Mouse (Mus musculus): ENCODE measurements around the gene Pid1.

The Pid1 gene

GRCm38 (mm10) chr1:84186756-84187437, 177.1 kb downstream of the Pid1 start:
- no peak for DNase-seq (ENCODE audit: low spot score in 2 of 2)

DNA sequence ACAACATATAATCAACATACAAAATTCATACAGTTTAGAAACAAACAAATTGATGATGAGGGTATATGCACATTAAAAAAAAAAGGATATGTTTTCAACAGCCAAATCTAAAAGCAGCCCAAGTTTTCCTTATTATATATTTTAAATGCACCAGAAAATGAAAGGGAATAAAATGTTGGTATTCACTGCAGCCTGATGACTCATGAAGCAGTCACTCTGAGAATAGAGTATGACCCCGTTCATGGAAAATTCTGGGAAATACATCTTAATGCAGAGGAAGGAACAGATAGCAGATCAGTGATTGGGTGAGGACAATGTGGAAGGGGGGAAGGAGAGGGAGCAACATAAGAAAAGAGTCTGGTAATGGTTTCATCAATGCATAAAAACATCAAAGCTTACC, 186.3 kb downstream of the Pid1 start:
- DNase-seq (ENCODE audit: low spot score in 2 of 2), result no peak

DNA sequence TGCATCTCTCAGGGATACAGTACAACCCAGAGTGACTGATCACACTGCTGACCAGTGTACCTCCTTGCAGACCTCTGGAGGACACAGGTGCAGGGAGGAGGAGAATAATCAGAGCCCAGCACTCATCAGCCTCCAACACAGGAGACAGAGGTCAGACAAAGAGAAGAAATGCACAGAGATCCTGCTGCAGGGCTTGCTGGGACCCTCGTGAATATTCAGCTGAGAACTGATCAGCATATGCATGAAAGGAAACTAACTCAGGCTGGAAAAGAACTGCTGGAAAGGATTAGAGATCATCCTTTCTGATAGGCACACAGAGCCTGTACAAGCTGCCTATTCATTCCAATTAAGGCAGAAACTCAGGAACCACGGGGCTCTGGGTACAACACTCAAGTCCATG, 186.9 kb downstream of the Pid1 start:
- DNase-seq (ENCODE audit: low spot score in 2 of 2), result no peak

GRCm38 (mm10) chr1:84172941-84173340, 191.0 kb downstream of the Pid1 start:
- no peak for DNase-seq (ENCODE audit: low spot score in 2 of 2)

DNA sequence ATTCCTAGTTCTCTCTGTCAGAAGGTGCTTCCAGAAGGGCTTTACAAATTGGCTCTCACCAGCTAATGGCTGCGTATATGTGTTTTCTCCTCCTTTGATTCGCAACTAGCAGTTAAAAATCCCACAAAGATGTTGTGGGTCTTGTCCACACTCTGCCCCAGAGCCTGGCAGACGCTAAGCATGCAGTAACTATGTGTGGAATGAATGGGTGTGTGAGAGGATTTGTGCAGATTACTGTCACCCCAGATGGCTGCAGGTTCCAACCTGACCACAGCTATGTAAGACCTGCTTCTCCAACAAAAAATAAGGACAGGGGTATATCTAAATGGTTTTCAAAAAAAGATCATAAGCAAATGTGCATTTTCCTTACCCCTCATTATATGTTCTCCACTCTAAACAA, 206.2 kb downstream of the Pid1 start:
- DNase-seq (ENCODE audit: low spot score in 2 of 2), result no peak

DNA sequence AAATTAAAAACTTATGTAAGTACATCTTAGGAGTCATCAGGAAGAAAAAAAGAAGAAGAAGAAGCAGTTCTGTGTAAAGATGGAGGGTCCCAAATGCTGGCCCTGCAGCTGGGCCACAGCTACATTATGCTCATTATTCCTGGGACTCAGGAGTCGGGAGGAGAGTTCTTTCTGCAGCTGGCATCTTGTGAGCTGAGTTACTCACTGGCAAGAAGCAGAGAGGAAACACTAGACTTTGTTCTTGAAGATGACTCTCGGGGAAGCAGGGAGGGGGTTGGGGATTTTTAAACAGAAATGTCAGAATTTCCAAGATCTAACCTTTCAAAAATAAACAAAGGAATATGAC, 208.4 kb downstream of the Pid1 start:
- DNase-seq (ENCODE audit: low spot score in 2 of 2), result no peak

- no peak for DNase-seq (ENCODE audit: low spot score in 2 of 2)
Measured at GRCm38 (mm10) chr1:84154725-84155584, 209.0 kb downstream of the Pid1 start.

DNA sequence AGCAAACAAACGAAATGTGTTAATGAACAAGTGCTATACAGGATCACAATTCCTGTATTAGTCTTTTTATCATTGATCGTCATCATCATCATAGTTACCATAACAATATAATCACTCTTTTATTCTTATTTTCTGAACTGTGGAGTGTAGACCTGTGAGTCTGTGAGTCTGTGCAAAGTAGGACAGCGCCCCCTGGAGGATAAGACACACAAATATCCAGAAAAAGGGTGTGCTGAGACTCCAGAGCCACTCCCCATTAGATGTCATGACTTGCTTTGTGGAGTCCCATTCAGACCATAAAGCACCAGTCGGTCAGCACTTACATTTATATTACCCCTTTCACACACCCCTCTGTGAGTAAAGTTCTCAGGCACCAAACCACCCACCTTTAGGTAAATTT, 210.0 kb downstream of the Pid1 start:
- no peak for DNase-seq (ENCODE audit: low spot score in 2 of 2)

- DNase-seq (ENCODE audit: low spot score in 2 of 2), result no peak
Measured at GRCm38 (mm10) chr1:84141561-84141960, 222.4 kb downstream of the Pid1 start.

DNA sequence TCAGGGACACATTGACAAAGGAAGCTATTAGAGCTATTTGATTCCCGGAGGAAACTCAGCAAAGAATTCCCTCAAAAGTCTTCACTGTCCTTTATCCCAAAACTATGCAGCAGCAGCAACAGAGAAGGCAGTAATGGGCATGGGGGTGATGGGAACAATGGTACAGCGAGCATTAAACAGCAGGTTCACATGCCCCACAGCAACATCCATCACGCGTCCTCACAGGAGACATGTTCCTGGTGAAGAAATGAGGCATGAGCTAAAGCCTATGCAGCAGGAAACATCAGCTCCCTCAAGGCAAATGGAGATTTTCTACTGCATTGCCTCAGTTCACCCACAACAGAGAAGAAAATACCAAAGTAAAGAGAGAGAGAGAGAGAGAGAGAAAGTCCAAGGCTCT, 231.5 kb downstream of the Pid1 start:
- DNase-seq (ENCODE audit: low spot score in 2 of 2), result no peak

DNA sequence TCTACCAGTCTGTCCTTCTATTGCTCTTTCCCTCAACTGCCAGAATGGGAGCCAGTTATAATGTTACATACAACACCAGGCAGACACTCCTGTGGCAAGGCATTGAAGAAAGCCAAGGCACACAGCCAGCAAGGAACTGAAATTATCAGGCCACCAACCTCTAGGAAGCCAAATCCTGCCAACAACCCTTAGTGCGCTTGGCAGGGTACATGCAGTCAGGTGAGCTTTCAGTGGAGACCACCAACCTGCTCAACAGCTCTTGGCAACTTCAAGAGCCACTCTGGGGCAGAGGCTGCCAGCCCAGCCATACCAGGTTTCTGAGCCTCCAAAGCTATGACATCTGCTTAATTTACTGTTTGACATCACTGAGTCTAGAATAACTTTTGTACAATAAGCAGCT, 232.2 kb downstream of the Pid1 start:
- no peak for DNase-seq (ENCODE audit: low spot score in 2 of 2)

DNA sequence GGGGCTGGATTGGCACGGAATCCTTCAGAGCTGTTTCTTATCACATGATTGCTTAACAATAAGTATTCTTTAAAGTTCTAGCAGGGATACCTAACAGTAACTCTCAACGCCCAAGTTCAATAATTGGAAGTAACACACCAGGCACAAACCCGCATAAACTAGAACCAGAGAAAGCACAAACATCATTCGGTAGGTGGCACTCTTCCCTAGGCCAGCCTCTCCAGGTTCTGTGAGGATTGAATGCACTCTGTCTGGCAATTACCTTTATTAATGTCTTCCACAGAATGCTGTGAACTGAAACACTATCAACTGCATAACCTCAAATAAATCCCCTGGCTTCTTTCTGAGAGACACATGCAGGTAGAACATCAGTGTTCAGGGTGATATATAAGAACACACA, 235.5 kb downstream of the Pid1 start:
- no peak for DNase-seq (ENCODE audit: low spot score in 2 of 2)

- DNase-seq (ENCODE audit: low spot score in 2 of 2), result no peak
Measured at GRCm38 (mm10) chr1:84119306-84119705, 244.7 kb downstream of the Pid1 start.

DNA sequence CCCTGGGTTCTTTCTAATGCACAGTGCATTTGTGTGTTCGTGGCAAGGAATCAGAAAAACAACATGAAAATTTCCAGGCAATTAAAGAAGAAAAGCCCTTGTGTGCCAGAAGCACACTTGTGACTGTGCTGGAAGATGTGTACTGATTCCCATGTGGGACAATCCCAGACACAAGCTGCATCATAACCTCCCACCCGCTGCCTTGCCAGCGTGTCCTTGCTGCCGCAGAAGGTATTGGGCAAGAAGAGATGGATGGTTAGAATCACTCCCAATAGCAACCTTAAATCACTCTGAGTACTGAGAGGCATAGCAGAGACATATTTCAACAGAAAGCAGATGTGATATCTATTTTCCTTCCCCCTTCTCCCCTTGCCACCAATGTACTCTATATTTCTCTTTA, 257.2 kb downstream of the Pid1 start:
- DNase-seq (ENCODE audit: low spot score in 2 of 2), result no peak

- no peak for DNase-seq (ENCODE audit: low spot score in 2 of 2)
Measured at GRCm38 (mm10) chr1:84102052-84102451, 261.9 kb downstream of the Pid1 start.

DNA sequence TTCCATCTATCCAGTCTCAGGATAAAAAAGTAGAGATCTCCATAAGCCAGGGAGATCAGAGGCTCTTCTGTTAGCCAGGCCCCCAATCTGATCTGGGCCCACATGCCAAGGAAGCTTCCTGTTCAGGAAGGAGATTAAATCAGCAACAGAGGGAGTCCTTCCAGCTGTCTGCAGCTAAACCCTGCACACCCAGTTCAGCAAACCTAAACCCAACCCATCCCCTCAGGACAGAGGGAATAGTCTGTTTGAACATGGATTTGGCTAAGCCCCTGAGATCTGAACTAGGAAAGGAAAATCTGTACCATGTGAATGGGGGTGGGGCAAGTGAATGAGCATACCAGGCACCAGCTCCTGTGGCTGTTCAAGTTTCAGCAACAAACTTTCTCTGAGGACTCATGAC, 266.6 kb downstream of the Pid1 start:
- DNase-seq (ENCODE audit: low spot score in 2 of 2), result no peak

GRCm38 (mm10) chr1:84093291-84093690, 270.7 kb downstream of the Pid1 start:
- DNase-seq (ENCODE audit: low spot score in 2 of 2), result no peak

GRCm38 (mm10) chr1:84089664-84090063, 274.3 kb downstream of the Pid1 start:
- DNase-seq (ENCODE audit: low spot score in 2 of 2), result no peak

- no peak for DNase-seq (ENCODE audit: low spot score in 2 of 2)
Measured at GRCm38 (mm10) chr1:84087957-84088356, 276.0 kb downstream of the Pid1 start.

- DNase-seq (ENCODE audit: low spot score in 2 of 2), result no peak
Measured at GRCm38 (mm10) chr1:84087325-84087724, 276.7 kb downstream of the Pid1 start.

DNA sequence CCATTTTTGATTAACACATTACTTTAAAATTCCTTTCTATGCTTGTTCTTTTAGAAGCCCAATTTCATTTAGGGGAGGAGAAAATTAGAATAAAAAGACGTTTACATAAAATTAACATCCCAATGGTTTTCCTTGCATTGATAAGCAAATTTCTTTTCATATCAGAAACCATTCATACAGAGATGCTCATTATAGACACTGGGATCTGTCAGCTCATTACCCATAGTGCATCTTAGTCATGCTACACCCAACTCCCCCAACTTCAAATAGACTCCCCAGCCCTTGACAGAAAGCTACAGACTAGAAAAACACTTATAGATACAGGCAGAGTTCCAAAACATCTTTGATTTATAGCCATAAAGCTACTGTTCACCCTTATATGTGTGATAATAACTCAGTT, 277.5 kb downstream of the Pid1 start:
- no peak for DNase-seq (ENCODE audit: low spot score in 2 of 2)

DNA sequence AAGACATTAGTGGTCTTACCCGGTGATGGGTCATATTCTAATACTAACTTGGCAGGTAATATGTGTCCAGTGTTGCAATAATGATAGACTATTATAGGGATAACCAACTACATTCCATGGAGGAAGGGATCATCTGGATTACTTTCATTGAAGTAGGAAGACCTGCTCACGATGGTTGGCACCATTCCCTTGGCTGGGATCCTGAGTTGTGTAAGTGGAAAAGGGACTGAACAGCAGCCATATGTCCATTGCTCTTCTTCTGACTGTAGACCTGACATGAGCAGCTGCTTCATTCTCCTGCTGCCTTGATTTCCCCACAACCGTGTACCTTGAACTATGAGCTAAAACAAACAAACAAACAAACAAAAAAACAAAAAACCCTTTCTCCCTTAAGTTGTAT, 278.6 kb downstream of the Pid1 start:
- no peak for DNase-seq (ENCODE audit: low spot score in 2 of 2)

GRCm38 (mm10) chr1:84079566-84079965, 284.4 kb downstream of the Pid1 start:
- DNase-seq (ENCODE audit: low spot score in 2 of 2), result no peak

GRCm38 (mm10) chr1:84077023-84077422, 287.0 kb downstream of the Pid1 start:
- no peak for DNase-seq (ENCODE audit: low spot score in 2 of 2)

Measured in spleen, postnatal 4 days (tissue).